Mouse (Mus musculus): ENCODE measurements around the gene Rpl38.

GRCm38 (mm10) chr11:114706358-114706757 lies 38.0 kb downstream of the Rpl38 start:
- TF ChIP-seq POLR2A (IDR thresholded peaks at IDR 0.05; ENCODE audit: borderline replicate concordance, extremely low read depth, low read depth, low read length) (no peak), CTCF (IDR thresholded peaks at IDR 0.05; ENCODE audit: insufficient read depth, low read length) (no peak)
